Mouse (Mus musculus) lung, postnatal 0 days (tissue): Measurements from ENCODE around the gene Mfsd14a.

Experiments
- CTCF ChIP-seq: IDR thresholded peaks from 2 replicates; pipeline ENCODE4 v1.5.1; 2016; ENCODE audit warnings: antibody characterized with exemption, mild to moderate bottlenecking
- EP300 ChIP-seq: IDR thresholded peaks from 2 replicates; pipeline ENCODE4 v1.6.1; 2016; ENCODE audit warnings: antibody characterized with exemption, mild to moderate bottlenecking, control low read depth

- TF ChIP-seq CTCF: no peak
- no peak for TF ChIP-seq EP300
Measured at GRCm38 (mm10) chr3:116635799-116636198, 26.7 kb downstream of the Mfsd14a start.
